Mouse (Mus musculus) midbrain, embryonic 15.5 days (tissue): ENCODE data around the gene Meox2. TPM values are rescaled to one million over a fixed set of nuclear protein-coding genes. Genes with fewer than 3 reads are reported as not detected.

Experiments
- ATAC-seq: fragments of 200-750 bp; cut with Nextera tagmentation; replicated peaks from 2 replicates; pipeline ENCODE4 v1.8.0; 2017; ENCODE audit warnings: moderate TSS enrichment
- H3K27ac ChIP-seq: fragments of 300-500 bp; sonication (generic); 2 replicates; pipeline ENCODE4 v1.5.1; 2015; ENCODE audit warnings: mild to moderate bottlenecking, inconsistent platforms
- H3K27me3 ChIP-seq: fragments of 300-500 bp; sonication (generic); replicated peaks from 2 replicates; pipeline ENCODE4 v1.6.1; 2015; ENCODE audit warnings: inconsistent platforms
- H3K36me3 ChIP-seq: fragments of 300-500 bp; sonication (generic); replicated peaks from 2 replicates; pipeline ENCODE4 v1.6.1; 2015; ENCODE audit warnings: inconsistent platforms
- H3K4me1 ChIP-seq: fragments of 300-500 bp; sonication (generic); 2 replicates; pipeline ENCODE4 v1.6.1; 2015; ENCODE audit warnings: inconsistent platforms
- H3K4me2 ChIP-seq: fragments of 300-500 bp; sonication (generic); 2 replicates; pipeline ENCODE4 v1.6.1; 2015; ENCODE audit warnings: inconsistent platforms, mild to moderate bottlenecking, moderate library complexity
- H3K4me3 ChIP-seq: fragments of 300-500 bp; sonication (generic); 2 replicates; pipeline ENCODE4 v1.5.1; 2015; ENCODE audit warnings: mild to moderate bottlenecking, inconsistent platforms
- H3K9ac ChIP-seq: fragments of 300-500 bp; sonication (generic); 2 replicates; pipeline ENCODE4 v1.6.1; 2015; ENCODE audit warnings: mild to moderate bottlenecking, inconsistent platforms
- H3K9me3 ChIP-seq: fragments of 300-500 bp; sonication (generic); 2 replicates; pipeline ENCODE4 v1.6.1; 2016; ENCODE audit warnings: inconsistent platforms
- WGBS: fragments of 180-500 bp; shearing (Covaris S2); methylation state at CpG from one replicate; pipeline ENCODE4 v1.1.7; 2015; ENCODE audit warnings: mixed read lengths; 5-methylcytosine and 5-hydroxymethylcytosine counted together
- polyA plus RNA-seq: library from polyadenylated mRNA; unstranded; fragments of >200 nt; fragmentation: Nextera tagmentation; extraction: Ambion mirVana; gene quantifications from 2 replicates; pipeline ENCODE4 v1.2.1, GENCODE M21; 2015

The Meox2 gene
- polyA plus RNA-seq, 1 experiment from 2014 or later: 0.54 TPM

DNA sequence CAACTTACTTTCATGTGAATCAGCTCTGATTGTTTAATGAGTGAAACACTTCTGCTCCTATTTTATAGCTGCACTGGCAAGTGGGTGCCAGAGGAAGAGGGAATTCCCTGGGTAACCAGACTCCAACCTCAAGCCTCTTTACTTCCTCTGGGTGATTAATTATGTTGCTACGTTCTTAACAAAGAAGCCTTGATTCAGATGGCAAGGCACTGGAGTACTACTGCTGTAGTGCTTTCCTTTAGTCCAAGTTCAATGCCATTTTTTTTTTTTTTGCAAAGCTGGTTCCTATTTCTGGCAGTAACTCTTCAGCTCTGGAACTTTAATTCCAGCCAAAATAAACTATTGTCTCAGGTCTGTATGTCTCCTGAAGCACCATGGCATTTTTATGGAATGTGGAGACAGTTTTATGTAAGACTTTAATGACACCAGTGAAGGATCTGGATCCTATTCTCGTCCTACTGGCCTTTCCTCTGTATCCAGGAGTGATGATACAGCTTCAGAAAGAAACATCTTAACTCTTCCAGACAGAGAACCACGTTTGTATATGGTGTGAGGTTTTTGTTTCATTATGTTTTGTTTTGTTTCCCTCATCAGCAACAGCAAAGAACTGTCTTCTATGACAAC is 33.9 kb downstream of the Meox2 start:
- Histone ChIP-seq H3K9ac (no peak overlapping the region), H3K9me3 (no peaks in the 10 kb centered on the region), H3K27me3 (no peaks in the 10 kb centered on the region), H3K4me3 (no peak overlapping the region), H3K4me1 (no peaks in the 10 kb centered on the region), H3K27ac (no peak overlapping the region), H3K36me3 (no peaks in the 10 kb centered on the region), H3K4me2 (no peak overlapping the region)
- no peak for ATAC-seq
- WGBS: 47% methylated on average over 3 of the region's 3 CpGs

DNA sequence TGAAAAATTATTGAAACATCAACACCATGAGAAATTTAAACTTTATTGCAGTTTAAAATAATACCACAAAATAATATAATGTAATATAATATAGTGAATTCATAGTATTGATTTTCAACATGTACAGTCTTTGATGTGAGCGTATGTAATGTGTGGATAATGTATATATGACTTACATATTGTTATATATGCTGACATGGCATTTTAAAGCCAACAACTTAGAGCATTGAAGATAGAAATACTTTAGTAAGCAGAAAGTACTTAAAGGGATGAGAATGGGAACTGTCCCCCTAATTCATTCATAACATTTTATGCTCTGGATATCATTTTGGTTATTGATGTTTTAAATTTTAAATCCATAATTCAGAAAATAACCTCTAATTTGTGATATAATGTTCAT is 35.5 kb downstream of the Meox2 start:
- no peaks in the 10 kb centered on the region for H3K27me3 ChIP-seq
- H3K27ac ChIP-seq: no peak overlapping the region
- H3K4me3 ChIP-seq: no peak overlapping the region
- no peak overlapping the region for H3K4me2 ChIP-seq
- ATAC-seq: no peak
- H3K36me3 ChIP-seq: no peaks in the 10 kb centered on the region
- H3K9ac ChIP-seq: no peak overlapping the region
- no peaks in the 10 kb centered on the region for H3K9me3 ChIP-seq
- no peaks in the 10 kb centered on the region for H3K4me1 ChIP-seq
- 88% methylated on average over 1 of the region's 1 CpGs for WGBS

DNA sequence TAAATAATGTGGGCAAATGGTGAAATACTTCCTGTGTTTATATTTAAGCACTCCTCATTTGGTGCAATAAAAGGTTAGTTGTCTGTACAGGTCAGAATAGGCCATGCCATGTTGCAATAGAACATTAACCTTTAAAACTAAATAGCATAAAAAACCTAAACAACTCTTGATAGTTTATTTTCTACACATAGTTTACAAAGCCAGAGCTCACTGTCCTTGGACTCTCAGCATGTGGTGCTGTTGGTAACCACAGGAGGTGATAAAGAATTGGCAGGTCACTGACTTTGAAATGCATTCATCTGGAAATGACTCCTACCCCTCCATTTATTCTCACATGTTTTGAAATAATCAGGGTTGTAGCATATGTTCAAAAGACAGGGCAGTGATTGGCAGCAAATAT is 59.4 kb downstream of the Meox2 start:
- Histone ChIP-seq H3K36me3 (no peaks in the 10 kb centered on the region), H3K9ac (no peak overlapping the region), H3K9me3 (no peaks in the 10 kb centered on the region), H3K4me1 (no peaks in the 10 kb centered on the region), H3K4me2 (no peak overlapping the region), H3K4me3 (no peak overlapping the region), H3K27me3 (no peaks in the 10 kb centered on the region), H3K27ac (no peak overlapping the region)
- no peak for ATAC-seq

DNA sequence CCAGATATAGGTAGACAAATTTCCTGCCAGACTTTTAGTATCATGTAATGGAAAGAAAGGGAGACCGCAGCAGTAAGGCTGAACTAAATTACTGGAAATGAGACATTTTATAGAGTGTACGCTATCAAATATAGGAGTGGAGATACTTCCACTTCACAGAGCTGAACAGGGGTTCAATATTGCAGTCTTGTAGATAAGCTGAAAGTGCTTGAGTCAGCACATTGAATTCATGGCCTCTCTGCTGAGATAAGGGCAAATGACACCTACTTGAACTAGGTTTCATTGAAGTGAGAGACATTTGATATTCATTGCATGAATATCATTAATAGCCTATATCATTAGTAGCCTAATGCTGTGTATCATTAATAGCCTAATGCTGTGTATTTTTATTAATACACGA is 65.0 kb downstream of the Meox2 start:
- WGBS: 90% methylated on average over 3 of the region's 3 CpGs
- Histone ChIP-seq H3K36me3 (no peaks in the 10 kb centered on the region), H3K4me2 (no peak overlapping the region), H3K27ac (no peak overlapping the region), H3K9ac (no peak overlapping the region), H3K4me1 (no peaks in the 10 kb centered on the region), H3K4me3 (no peak overlapping the region), H3K27me3 (no peaks in the 10 kb centered on the region), H3K9me3 (no peaks in the 10 kb centered on the region)
- ATAC-seq: no peak

DNA sequence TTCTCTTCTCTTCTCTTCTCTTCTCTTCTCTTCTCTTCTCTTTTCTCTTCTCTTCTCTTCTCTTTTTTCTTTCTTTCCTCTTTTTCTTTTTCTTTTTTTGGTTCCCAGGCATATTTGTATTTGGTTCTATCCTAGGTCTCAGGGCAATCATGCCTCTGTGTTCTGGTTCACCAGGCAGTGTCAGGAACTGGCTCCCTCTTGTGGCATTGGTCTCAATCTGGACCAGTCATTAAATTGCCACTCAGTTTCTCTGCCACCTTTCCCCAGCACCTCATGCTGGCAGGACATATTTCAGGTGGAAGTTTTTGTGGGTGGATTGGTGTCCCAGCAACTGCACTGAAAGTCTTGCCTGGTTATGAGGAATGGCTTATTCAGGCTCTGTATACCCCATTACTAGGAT is 75.3 kb downstream of the Meox2 start:
- no peaks in the 10 kb centered on the region for H3K4me1 ChIP-seq
- no peak for ATAC-seq
- no peak overlapping the region for H3K9ac ChIP-seq
- H3K27me3 ChIP-seq: no peaks in the 10 kb centered on the region
- H3K9me3 ChIP-seq: no peaks in the 10 kb centered on the region
- H3K27ac ChIP-seq: no peak overlapping the region
- no peaks in the 10 kb centered on the region for H3K36me3 ChIP-seq
- no peak overlapping the region for H3K4me2 ChIP-seq
- no peak overlapping the region for H3K4me3 ChIP-seq

DNA sequence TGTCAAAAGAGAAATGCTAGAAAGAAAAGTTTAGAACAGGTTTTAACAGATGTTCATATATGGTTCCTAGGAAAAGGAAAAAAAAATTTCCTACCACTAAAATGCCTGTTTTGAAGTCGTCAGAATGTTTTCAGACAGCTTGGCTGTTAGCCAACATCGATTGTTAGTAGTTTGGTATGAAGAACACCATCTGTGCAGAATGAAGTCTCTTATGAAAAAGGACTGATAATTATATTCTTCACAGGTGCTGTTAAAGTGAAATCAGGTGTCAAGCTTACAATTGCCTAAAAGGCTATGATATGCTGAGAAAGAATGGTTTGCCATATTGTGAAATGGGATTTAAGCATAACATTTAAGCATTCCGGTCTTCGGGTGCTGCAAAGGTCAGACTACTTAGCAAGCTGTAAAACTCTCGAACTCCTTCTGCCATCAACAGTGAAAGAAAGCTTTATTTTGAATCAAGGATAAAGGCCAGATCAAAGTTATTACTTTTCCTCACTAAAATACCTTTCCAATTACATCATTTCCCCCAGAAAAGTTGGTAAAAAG is 80.7 kb downstream of the Meox2 start:
- Histone ChIP-seq H3K36me3 (no peaks in the 10 kb centered on the region), H3K27me3 (no peaks in the 10 kb centered on the region), H3K9ac (no peak overlapping the region), H3K9me3 (no peaks in the 10 kb centered on the region), H3K27ac (no peak overlapping the region), H3K4me1 (no peaks in the 10 kb centered on the region), H3K4me3 (no peak overlapping the region), H3K4me2 (no peak overlapping the region)
- ATAC-seq: no peak
- WGBS: 59% methylated on average over 5 of the region's 5 CpGs

Other genes starting within 250 kb of the Meox2 start
- gene Agmo, start 133.1 kb downstream of the Meox2 start, polyA plus RNA-seq: 0.69 and 1.1 TPM in 2 replicates